Mouse (Mus musculus) cerebellum, adult 2 months (tissue): ENCODE measurements at regions not wholly inside any gene's neighbourhood (a gene's known extent, or its start where the extent isn't known, plus 50 kb on each side); places are given as distances from the start of the nearest gene placed in this dataset.

Experiments used
- CTCF ChIP-seq: fragments of 200-500 bp; IDR thresholded peaks from 2 replicates; pipeline ENCODE4 v1.5.1; 2011; ENCODE audit warnings: low read depth, mild to moderate bottlenecking, control low read depth, low read length, moderate library complexity, borderline replicate concordance; ENCODE audit not compliant: insufficient read depth
- POLR2A ChIP-seq: fragments of 200-500 bp; IDR thresholded peaks from 2 replicates; pipeline ENCODE4 v1.6.1; 2011; ENCODE audit warnings: low read length, control low read depth, borderline replicate concordance; ENCODE audit not compliant: insufficient read depth

DNA sequence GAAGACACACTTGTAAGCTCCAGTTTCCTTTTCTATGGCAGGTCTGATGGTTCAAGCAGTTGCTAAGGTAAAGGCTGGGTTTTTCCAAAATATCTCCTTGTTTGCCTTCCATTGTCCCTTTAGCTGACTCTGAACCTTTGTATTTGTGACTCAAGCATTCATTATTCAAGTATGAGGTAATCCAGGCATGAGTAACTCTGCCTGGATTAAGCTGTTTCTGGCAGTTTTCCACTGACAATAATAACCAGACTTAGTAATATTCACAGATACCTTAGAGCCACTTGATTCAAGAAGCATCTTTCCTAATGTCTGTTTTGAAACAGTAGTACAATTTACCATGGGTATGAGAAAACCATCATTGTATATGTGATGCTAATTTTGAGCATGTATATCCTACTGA lies 805.6 kb downstream of the Trib2 start:
- TF ChIP-seq POLR2A (no peak), CTCF (no peak)
